Mouse (Mus musculus): ENCODE measurements around the gene Brsk2.

The Brsk2 gene

DNA sequence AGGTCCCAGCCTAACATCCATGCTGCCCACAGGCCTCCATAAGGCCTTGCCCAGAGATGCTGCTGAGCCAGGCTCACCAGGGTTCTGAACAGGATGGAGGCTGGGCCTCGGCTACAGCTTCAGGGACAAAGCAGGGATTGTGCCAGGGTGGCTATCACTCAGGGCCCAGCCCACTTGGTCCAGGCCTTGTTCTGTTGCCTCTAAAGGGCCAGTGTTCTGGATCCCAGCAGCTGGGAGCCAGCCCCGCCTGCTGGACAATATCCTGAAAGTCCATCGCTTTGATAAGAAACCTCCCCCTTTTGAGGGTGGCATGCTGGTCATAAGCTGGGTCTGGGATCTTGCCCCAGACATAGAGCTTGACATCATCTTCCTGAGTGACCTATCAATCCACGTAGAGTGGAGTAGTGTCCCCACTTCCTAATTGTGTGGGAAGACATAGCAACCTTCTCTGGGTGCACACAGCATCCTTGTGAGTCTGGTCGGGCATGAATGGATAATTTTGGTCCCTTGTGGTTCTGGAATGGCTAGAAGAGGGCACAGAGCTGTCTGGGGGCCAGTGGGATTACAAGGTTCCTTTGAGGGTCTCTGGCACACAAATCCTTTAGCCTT is 6.1 kb downstream of the Brsk2 start:
- peak; percentile 94 for DNase-seq (ENCODE audit: low read depth, low spot score)

DNA sequence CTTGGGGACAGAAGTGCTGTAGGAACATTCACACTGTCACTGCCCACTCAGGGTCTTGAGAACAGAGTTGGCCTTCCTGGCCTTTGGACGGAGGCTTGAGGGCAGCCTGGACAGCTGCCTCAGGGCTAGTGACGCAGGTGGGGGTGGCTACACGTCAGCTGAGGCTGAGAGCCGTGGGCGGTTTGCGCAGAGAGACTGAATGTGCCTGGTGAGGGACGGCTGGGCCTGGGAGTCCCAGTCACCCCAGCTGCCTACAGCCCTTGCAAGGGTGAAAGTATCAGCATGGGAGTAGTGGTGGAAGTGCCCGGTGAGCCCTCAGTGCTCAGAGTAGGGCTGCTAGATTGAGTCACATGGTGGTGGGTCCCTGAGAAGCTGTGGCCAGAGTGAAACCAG is 6.6 kb downstream of the Brsk2 start:
- DNase-seq (ENCODE audit: low read depth, low spot score) = peak; percentile 78

DNA sequence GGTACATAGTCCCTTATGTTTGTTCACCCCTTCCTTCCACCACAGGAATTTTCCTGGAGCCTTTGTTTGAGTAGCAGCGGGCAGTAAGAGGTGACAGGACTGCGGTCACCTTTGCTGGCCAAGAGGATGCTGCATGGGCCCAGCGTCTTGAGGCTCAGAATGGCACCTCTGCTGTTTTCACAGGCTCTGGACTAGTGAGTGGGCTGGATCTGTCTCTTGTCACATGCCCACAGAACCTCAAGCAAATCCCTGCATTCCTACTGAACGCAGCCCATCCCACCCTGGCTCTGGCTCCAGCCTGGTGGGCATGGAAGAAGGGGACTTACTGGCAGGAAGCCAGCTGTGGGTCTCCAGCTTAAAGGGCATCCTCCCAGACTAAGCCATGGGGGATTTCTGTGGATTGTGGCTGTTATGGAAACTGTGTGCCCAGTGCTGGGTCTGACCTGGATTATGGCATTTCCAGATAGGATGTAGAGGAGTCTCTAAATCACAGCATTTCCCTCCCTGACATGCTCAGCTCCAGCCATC is 8.0 kb downstream of the Brsk2 start:
- DNase-seq (ENCODE audit: low read depth, low spot score) = peak; percentile 66

DNA sequence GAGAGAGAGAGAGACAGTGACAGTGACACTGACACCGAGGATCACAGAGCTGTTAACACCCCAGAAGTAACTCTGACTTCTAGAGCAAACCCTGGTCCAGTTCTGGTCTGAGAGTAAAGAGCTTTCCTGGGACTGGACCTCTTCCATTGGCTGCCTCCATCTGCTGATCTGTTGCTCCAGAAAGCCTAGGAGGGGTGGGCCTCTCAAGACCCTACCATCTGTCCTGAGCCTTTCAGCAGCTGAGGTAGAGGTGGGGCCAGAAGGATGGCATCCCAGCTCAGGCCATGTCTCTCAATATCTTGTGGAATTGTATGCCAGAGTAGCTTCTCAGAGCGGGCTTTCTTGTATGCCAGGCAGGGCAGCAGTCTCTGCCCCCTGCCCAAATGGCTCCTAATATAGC is 8.7 kb downstream of the Brsk2 start:
- DNase-seq (ENCODE audit: low read depth, low spot score) = no peak

DNA sequence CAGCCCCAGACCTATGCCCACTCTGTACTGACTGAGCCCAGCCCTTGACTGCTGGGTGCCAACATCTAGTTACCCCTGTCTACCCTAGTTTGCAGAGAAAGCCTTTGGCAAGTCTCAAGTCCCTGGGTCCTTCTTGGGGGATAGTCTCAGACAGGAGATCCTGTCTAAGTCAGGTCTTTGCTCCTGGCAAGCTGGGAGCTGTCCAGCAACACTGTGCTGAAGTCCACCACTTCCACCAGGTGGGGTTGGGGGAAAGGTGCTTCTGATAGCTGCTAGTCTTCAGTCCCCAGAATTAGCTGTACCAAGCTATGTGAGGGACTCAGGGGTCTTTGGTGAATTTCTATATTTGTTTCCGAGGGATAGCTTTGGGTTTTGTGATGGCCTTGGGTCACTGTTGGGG is 9.6 kb downstream of the Brsk2 start:
- no peak for DNase-seq (ENCODE audit: low read depth, low spot score)

DNA sequence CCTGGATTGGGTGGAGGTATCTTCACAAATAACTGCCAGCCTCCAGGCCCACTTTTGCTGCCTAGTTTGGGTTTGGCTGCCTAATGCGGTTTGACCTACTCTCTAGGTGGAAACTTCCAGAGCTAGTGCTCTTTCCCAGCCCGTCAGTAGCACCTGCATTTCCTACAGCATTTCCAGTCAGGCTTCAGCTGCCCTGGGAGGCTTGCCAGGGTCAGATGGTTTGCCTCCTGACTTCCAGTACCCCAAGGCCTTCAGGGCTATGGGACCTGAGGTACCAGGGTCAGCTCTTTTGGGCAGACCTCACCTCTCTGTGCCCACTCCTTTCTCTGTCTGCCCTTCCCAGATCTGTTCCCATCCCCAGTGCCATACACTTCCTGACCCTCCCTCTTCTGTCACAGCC is 11.4 kb downstream of the Brsk2 start:
- DNase-seq (ENCODE audit: low read depth, low spot score) = peak; percentile 78

DNA sequence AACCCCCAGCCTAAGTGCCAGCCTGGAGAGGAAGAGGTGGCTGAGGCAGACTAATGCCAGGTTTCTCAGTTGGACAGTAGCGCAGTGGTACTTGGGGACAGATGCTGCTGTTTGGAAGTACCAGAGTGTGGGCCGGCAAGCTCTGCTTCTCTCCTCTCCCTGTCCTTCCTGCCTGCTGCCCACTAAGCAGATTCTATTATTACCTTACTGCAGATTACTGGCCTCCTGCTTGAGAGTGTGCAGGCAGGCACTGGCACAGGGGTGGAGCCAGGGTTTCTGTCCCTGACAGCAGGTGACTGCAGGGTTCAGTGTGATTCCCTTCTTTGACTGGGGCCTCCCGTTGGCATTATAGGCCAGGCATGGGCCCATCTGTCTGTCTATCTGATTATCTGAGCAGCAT is 11.9 kb downstream of the Brsk2 start:
- peak; percentile 84 for DNase-seq (ENCODE audit: low read depth, low spot score)

DNA sequence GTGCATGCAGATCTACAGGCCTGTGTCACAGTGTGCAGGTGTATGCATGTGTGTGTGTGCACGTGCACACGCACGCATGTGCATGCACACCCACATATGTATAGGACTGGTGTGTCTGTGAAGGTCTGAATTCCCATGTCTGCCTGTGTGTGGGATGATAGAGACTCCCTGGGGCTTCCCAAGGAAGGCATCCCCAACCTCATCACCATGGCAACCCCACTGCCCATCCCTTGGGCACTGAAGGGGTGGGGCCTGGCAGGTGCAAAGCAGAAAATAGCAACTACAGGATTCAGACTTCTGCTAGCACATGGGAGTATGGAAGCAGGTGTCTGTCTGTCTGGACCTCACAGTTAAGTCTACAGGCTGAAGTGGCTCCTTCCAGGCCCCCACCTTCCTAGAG is 13.0 kb downstream of the Brsk2 start:
- DNase-seq (ENCODE audit: low read depth, low spot score) = peak; percentile 68

DNA sequence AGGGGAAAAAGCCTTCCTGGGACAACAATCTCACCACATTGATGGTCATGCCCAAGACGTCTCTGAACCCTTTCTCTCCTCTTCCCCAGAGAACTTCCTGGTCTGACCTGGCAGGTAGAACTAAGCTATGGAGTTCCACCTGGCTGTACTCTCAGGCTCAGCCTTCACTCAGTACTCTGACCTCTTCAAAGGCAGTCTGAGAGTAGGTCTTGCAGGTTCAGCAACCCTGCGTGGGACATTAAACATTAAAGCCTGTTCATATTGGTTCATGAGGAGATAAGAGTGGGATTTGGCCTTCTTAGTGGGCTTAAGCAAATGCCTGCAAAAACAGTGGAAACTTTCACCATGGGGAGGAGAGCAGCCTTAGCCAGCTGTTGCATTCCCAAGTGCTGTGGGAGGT is 16.7 kb downstream of the Brsk2 start:
- DNase-seq (ENCODE audit: low read depth, low spot score) = no peak

DNA sequence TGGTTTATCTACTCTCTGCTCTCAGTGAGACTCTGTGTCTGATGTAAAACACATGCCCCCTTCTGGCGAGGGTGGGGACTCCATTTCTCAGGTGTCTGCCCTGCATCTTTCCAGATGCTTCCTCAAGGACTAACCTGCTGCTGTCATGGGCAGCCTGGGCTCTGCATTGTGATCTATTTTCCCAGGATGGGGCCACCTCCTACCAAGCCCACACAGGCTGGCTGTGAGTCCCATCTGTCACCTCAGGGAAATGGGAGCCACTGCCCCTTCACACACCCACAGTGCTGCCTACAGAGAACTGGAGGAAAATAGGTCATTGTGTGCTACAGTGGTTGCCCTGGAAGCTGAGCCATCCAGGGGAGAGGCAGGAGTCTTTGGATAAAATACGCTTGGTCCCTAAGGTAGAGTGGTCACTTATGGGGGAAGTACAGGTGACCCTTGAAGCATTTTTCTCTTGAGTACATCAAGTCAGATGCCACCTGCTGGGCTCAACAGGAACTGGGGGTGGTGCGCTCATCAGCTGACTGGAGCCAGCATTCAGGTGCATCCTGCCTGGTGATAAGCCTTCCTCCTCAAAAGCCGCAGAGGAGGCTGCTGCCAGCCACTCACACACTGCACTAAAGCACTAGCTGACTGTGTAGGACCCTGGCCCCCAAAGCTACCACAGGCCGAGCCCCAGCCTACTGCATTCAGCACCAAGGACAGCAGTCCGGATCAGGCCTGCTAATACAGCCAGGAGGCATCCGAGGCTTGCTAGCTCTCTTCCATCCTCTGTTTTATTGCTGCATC is 23.5 kb downstream of the Brsk2 start:
- DNase-seq (ENCODE audit: low read depth, low spot score) = peak; percentile 82

DNA sequence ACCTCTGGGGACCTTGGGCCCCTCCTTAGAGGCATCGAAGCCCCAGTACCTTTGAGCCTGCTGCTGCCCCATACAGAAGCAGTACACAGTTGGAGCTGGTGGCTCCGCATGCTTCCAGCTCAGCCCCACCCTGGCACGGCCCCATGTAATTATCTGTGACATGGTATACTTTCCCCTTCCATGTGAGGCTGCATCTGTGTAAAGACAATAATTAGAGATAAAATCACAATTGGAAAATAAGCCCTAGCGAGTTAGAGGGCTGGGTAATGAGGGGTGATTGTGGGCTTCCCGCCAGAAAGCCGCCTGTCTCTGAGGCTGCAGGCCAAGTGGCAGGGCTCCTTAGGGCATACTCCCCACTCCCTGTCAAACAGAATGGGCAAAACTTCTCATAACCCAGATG is 28.5 kb downstream of the Brsk2 start:
- DNase-seq (ENCODE audit: low read depth, low spot score) = peak; percentile 54

DNA sequence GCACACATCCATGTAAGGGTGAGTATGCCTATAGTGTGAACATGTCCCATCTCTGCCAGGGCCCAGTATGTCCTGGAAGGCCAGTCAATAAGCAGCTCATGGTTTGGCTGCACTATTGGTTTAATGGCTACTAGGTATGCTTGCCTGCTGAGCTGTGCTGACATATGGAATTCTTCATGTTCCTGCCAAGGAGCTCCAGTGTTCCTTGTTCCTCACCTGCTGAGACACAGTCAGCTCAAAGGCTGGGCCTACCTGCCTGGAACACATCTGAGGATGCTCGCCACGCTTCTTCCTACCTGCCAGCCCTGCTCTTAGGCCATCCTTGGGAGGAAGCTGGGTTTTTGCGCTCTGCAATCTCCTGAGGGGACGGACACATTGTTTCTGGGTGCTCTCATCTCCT is 29.7 kb downstream of the Brsk2 start:
- peak; percentile 57 for DNase-seq (ENCODE audit: low read depth, low spot score)

DNA sequence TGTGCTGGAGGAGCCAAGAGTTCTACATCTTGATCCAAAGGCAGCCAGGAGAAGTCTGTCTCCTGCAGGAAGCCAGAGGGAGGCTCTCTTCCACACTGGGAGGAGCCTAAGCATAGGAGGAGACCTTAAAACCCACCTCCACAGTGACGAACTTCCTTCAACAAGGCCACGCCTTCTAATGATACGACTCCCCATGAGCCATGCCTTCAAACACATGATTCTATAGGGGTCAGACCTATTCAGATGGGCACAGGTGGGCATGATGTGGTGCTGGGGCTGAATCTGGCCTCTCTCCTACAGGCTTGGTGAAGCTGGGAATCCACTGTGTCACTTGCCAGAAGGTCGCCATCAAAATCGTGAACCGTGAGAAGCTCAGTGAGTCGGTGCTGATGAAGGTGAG is 31.7 kb downstream of the Brsk2 start:
- no peak for DNase-seq (ENCODE audit: low read depth, low spot score)

DNA sequence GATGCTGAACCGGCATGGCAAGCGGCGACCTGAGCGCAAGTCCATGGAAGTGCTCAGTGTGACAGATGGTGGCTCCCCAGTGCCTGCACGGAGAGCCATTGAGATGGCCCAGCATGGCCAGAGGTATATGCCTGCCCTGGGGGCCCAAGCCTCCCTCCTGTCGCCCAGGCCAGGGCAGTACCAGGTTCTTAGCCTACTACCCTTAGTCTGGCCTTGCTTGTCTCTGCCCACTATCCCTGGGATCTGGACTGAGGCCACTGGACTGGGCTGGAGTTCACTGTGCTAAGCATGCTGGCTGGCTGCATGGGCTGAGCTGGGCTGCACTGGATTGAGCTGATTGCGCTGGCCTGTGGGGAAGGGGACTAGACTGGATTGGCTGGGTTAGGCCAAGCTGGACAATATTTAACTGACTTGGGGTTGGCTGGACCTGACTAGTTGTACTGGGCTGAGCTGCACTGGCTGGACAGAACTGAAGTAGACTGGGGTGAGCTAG is 38.8 kb downstream of the Brsk2 start:
- peak; percentile 59 for DNase-seq (ENCODE audit: low read depth, low spot score)

DNA sequence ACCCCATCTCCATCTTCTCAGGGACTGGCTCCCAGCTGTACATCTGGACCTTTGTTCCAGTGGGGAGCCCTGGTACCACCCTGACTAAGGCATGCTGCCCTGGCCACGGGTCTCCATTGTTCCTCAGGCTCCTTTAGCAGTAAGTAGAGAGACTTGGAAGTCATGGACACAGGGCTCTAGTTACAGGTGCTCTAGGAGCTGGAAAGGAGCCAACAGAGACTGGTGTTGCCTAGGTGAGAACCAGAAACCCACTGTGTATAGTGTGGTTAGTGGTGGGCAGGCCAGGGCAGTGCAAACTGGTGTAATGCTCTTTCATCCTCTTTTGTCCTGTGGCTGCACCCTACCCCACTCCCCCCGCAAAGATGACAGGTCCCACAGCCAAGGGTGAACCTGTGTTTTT is 41.6 kb downstream of the Brsk2 start:
- DNase-seq (ENCODE audit: low read depth, low spot score) = no peak

DNA sequence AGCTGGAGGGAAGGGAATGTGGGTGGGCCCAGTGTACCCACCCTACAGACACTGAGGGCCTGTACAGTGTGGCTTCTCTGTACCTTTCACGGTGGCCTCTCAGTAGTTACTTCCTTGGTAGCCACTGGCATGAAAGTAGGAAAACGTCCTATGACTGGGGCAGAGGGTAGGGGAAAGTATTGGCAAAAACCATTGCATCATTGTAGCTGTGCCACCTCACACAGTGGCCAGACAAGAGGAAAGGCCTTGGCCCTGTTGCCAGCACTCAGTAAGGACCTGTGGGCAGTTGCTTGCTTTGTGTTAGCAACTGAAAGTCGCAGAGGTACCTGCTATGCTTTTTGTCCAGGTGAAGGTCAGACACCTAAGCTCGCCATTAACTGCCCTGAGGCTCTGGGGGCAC is 44.6 kb downstream of the Brsk2 start:
- DNase-seq (ENCODE audit: low read depth, low spot score) = no peak

DNA sequence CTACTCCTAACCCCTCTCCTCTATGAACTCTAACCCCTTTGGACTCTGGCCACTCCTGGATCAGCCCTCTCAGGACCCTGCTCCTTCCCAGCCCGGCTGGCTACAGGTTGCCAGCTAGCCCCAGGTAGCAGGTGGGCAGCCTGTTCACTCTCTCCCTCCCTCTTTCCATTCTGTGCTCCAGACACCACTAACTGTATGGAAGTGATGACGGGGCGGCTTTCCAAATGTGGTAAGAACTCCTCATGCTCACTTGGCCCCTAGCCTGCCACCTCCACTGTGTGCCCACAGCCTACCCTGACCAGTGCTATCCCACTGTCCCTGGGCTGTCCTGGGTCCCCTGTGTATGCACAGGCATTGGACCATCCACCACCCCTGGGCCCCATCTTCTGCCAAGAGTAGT is 51.1 kb downstream of the Brsk2 start:
- DNase-seq (ENCODE audit: low read depth, low spot score) = peak; percentile 73

DNA sequence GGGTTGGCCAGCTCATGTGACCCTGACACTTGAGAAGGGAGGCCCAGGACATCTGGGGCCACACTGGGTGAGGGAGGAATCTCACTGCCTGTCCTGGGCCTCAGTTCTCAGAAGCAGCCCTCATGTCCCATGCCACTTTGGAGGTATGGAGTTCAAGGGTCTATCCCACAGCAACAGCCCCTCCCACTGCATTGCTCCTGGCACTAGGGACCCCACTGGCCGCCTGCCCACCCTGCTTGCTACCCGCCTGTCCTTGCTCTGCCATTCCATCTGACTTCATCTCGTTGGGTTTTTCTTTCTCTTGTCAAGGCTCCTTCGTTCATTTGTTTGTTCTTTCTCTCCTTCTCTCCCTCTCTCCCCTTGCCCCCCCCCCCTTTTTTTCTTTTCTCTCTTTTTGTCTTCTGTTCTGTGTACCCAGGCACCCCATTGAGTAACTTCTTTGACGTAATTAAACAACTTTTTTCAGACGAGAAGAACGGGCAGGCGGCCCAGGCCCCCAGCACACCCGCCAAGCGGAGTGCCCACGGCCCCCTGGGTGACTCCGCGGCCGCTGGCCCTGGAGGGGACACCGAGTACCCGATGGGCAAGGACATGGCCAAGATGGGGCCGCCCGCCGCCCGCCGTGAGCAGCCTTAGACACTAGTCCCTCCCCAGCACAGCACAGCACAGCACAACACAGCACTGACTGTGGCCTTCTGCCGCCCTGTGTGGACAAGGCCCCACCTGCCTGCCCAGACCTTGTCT is 52.2 kb downstream of the Brsk2 start:
- DNase-seq (ENCODE audit: low read depth, low spot score) = no peak

DNA sequence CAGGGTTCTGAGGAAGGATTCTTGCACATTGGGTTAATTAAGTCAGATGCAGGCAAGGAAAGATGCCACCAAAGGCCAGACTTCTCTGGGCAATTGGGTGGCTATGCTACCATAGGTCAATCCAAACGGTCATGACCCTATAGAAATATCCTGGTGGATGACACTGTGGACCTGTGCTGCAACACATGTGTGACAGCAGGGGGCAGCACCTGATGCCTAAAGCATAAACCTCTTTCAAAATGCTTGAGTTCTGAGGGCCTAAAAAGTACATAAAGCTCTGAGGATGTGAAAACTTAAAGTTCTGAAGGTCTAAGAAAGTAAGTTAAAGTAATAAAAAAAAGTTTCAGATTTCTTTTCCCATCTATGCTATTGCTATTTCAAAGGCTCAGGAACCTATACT is 67.0 kb downstream of the Brsk2 start:
- DNase-seq (ENCODE audit: low read depth, low spot score) = peak; percentile 72

DNA sequence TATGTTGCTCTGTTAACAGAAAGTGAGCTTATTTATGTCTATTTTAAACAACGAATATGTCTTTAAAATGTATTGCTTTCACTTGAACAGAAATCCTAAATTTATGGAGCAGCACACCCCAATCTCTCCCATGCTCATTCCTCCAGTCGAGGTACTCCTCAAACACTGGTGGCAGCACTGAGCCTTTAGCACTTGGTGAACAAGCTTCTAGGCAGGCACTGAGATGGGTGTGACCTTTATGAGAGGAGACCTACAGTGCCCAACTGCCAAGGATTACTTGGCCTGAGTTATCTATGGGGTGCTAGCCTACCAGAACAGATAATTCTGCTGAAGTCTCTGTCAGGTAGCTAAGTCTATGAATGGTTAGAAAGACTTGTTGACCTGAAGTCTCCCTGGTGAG is 70.1 kb downstream of the Brsk2 start:
- DNase-seq (ENCODE audit: low read depth, low spot score) = peak; percentile 45

DNA sequence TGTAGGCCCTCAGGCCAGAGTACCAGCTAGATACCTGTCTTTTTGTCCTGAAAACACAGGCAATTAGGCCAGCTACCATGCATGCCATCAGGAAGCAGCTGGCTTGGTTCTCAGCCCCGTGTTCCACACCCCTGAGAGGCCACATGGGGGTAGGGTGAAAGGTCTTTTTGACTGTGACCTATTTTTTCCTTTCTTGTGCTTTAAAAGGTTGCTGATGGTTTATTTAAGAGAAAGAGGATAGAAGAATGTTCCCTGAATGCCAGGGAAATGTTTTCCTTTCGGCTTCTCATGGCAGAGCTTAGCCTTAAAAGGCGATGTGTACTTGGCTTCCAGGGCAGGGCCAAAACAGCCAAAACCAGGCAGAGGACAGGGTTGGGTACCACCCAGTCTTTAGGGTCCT is 71.3 kb downstream of the Brsk2 start:
- no peak for DNase-seq (ENCODE audit: low read depth, low spot score)

DNA sequence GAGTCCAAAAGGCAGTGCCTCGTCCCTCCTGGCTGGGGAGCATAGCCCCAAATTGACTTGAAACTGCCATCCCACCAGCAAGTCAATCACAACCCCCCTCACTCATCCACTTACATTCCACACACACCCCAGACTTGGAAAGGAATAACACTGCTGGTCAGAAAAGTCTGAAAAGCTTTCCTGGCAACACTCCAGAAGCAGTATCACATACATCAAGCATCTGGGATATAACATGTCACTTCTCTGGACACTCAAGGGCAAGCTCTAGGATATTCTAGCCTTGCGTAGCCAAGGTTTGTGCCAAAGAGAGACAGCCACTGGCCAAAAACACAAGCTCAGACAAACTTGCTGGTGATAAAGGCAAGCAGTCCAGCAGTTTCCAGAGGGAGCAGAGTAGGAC is 75.6 kb downstream of the Brsk2 start:
- DNase-seq (ENCODE audit: low read depth, low spot score) = no peak

All from brain, adult 2 months (tissue).